Mouse (Mus musculus) CH12.LX (cell line): ENCODE results near the gene Btf3l4. TPM values are rescaled to one million over a fixed set of nuclear protein-coding genes. Genes with fewer than 3 reads are reported as not detected.

Experiments used
- DNase-seq: peaks from one replicate; pipeline ENCODE4 v3.0.0-alpha.2; 2013; ENCODE audit errors: extremely low read depth
- H3K27ac ChIP-seq: 2 replicates; pipeline ENCODE4 v1.5.1; 2012; ENCODE audit warnings: low read depth, mild to moderate bottlenecking, control low read depth, moderate library complexity; ENCODE audit not compliant: insufficient read depth
- H3K27me3 ChIP-seq: replicated peaks from 2 replicates; pipeline ENCODE3; 2012; ENCODE audit warnings: inconsistent platforms
- H3K36me3 ChIP-seq, 2 experiments: replicated peaks in 1 of 2; 2 replicates each; pipeline versions ENCODE3 to v1.6.1; 2012; ENCODE audit warnings: inconsistent platforms in 1 of 2, low read length in 1 of 2, mild to moderate bottlenecking in 1 of 2, mixed read lengths in 1 of 2, moderate library complexity in 1 of 2; ENCODE audit not compliant: control insufficient read depth in 1 of 2, insufficient read depth in 1 of 2
- H3K4me1 ChIP-seq, 2 experiments: 2 replicates each; pipeline ENCODE4 v1.6.1; 2012; ENCODE audit warnings: inconsistent platforms in 1 of 2, moderate library complexity in 1 of 2; ENCODE audit not compliant: insufficient read depth in 2 of 2, control insufficient read depth in 1 of 2
- H3K4me2 ChIP-seq: 2 replicates; pipeline ENCODE4 v1.6.1; 2012; ENCODE audit warnings: low read depth, mild to moderate bottlenecking, control low read depth; ENCODE audit not compliant: poor library complexity, insufficient read depth, severe bottlenecking
- H3K4me3 ChIP-seq, 3 experiments: fragments of 150-350 bp in 1 of 3; sonication (generic) in 1 of 3; replicated peaks in 1 of 3; 2 replicates each; pipeline versions ENCODE3 to v1.5.1; 2011 to 2012; ENCODE audit warnings: low read depth in 2 of 3, low read length in 2 of 3, mild to moderate bottlenecking in 2 of 3, moderate library complexity in 2 of 3, control low read depth in 1 of 3, improper control_type of control experiment in 1 of 3, inconsistent platforms in 1 of 3, mixed read lengths in 1 of 3; ENCODE audit not compliant: poor library complexity in 1 of 3
- H3K79me2 ChIP-seq: replicated peaks from 2 replicates; pipeline ENCODE4 v1.6.1; 2012; ENCODE audit warnings: mild to moderate bottlenecking, moderate library complexity; ENCODE audit not compliant: control insufficient read depth, poor library complexity, insufficient read depth, severe bottlenecking; ENCODE audit errors: extremely low read depth
- H3K9ac ChIP-seq: 2 replicates; pipeline ENCODE4 v1.6.1; 2012; ENCODE audit warnings: low read depth, mild to moderate bottlenecking, control low read depth, moderate library complexity; ENCODE audit not compliant: insufficient read depth
- H3K9me3 ChIP-seq: replicated peaks from 2 replicates; pipeline ENCODE3; 2012; ENCODE audit warnings: low read length, inconsistent platforms, mixed read lengths
- BHLHE40 ChIP-seq: IDR thresholded peaks from 2 replicates; pipeline ENCODE4 v1.6.1; 2011; ENCODE audit warnings: mild to moderate bottlenecking, low read depth, low read length, improper control_type of control experiment
- CTCF ChIP-seq, 2 experiments: IDR thresholded peaks in 1 of 2; conservative IDR thresholded peaks in 1 of 2; 2 replicates each; pipeline ENCODE4 v1.5.1; 2011 to 2012; ENCODE audit warnings: low read depth in 2 of 2, low read length in 2 of 2, improper control_type of control experiment in 1 of 2, inconsistent platforms in 1 of 2, mild to moderate bottlenecking in 1 of 2, moderate library complexity in 1 of 2
- ETS1 ChIP-seq: conservative IDR thresholded peaks from 2 replicates; pipeline ENCODE4 v1.6.1; 2012; ENCODE audit warnings: low read depth, mild to moderate bottlenecking, inconsistent platforms, low read length, improper control_type of control experiment, moderate library complexity
- IRF4 ChIP-seq: IDR thresholded peaks from 2 replicates; pipeline ENCODE4 v1.6.1; 2014; ENCODE audit warnings: low read depth, mild to moderate bottlenecking, inconsistent platforms, low read length, improper control_type of control experiment
- JUN ChIP-seq: IDR thresholded peaks from 2 replicates; pipeline ENCODE4 v1.6.1; 2011; ENCODE audit warnings: low read depth, mild to moderate bottlenecking, low read length, improper control_type of control experiment, moderate library complexity; ENCODE audit not compliant: insufficient read depth
- JUND ChIP-seq: conservative IDR thresholded peaks from 2 replicates; pipeline ENCODE4 v1.6.1; 2011; ENCODE audit warnings: low read depth, low read length, improper control_type of control experiment
- MAFK ChIP-seq: IDR thresholded peaks from 2 replicates; pipeline ENCODE4 v1.6.1; 2011; ENCODE audit warnings: low read length, improper control_type of control experiment; ENCODE audit not compliant: insufficient replicate concordance
- MAZ ChIP-seq: IDR thresholded peaks from 2 replicates; pipeline ENCODE4 v1.6.1; 2012; ENCODE audit warnings: low read depth, mild to moderate bottlenecking, inconsistent platforms, low read length, improper control_type of control experiment, moderate library complexity
- MXI1 ChIP-seq: IDR thresholded peaks from 2 replicates; pipeline ENCODE4 v1.6.1; 2011; ENCODE audit warnings: mild to moderate bottlenecking, low read depth, low read length, improper control_type of control experiment
- MYC ChIP-seq: IDR thresholded peaks from 2 replicates; pipeline ENCODE4 v1.6.1; 2011; ENCODE audit warnings: low read depth, mild to moderate bottlenecking, improper control_type of control experiment, low read length
- RCOR1 ChIP-seq: conservative IDR thresholded peaks from 2 replicates; pipeline ENCODE4 v1.6.1; 2012; ENCODE audit warnings: low read depth, mild to moderate bottlenecking, inconsistent platforms, low read length, improper control_type of control experiment
- USF1 ChIP-seq: IDR thresholded peaks from 2 replicates; pipeline ENCODE4 v1.6.1; 2014; ENCODE audit warnings: low read depth, mild to moderate bottlenecking, inconsistent platforms, low read length, improper control_type of control experiment
- USF2 ChIP-seq: conservative IDR thresholded peaks from 2 replicates; pipeline ENCODE4 v1.6.1; 2011; ENCODE audit warnings: low read depth, low read length, improper control_type of control experiment
- ZKSCAN1 ChIP-seq: IDR thresholded peaks from 2 replicates; pipeline ENCODE4 v1.6.1; 2012; ENCODE audit warnings: low read depth, inconsistent platforms, low read length, improper control_type of control experiment, borderline replicate concordance
- ZMIZ1 ChIP-seq: IDR thresholded peaks from 2 replicates; pipeline ENCODE4 v1.6.1; 2012; ENCODE audit warnings: low read depth, mild to moderate bottlenecking, inconsistent platforms, low read length, improper control_type of control experiment
- ZNF384 ChIP-seq: IDR thresholded peaks from 2 replicates; pipeline ENCODE4 v1.6.1; 2012; ENCODE audit warnings: low read depth, low read length, improper control_type of control experiment, inconsistent platforms
- dilution Hi-C: fragments of 300-500 bp; cut with MboI; formaldehyde crosslinking; loops from 2 replicates; pipeline ENCODE4 v1.14.3; 2020; ENCODE audit warnings: low sequenced_read_pairs; ENCODE audit not compliant: extremely low pct_unique_long_range_greater_than_20kb, extremely low pct_ligation_motif_present
- in situ Hi-C: fragments of 300-500 bp; cut with MboI; formaldehyde crosslinking; loops from 3 replicates; pipeline ENCODE4 v1.14.3; 2019; ENCODE audit warnings: low sequenced_read_pairs, low pct_ligation_motif_present, low pct_unique_long_range_greater_than_20kb, mixed read lengths
- polyA plus RNA-seq: library from polyadenylated mRNA; unstranded; fragments of >175 nt; gene quantifications from 2 replicates; pipeline ENCODE4 v1.2.1, GENCODE M21; 2012; ENCODE audit warnings: low read depth; ENCODE audit not compliant: insufficient read length
- total RNA-seq, 2 experiments: library from RNA; depleted of rRNA; stranded (reverse); fragments of 300-350 nt in 1 of 2; fragments of >200 nt in 1 of 2; gene quantifications; 2 replicates each; pipeline ENCODE4 v1.2.3; 2012 to 2014

The Btf3l4 gene
- total and polyA plus RNA-seq, 3 experiments: 33.3 to 67.6 (median 52.7) TPM

GRCm38 (mm10) chr4:108835496-108835895 lies 2.1 kb upstream of the Btf3l4 start:
- no peaks in the 10 kb centered on the region for H3K27me3 ChIP-seq
- in situ Hi-C loops: no loop called here
- peaks cover 0 to 21% of the 10 kb centered on the region in 2 experiments for H3K36me3 ChIP-seq
- H3K27ac ChIP-seq: no peak overlapping the region
- peak overlapping the region; percentile 83 for H3K4me2 ChIP-seq
- TF ChIP-seq BHLHE40 (no peak), ZNF384 (no peak), USF2 (no peak), MXI1 (no peak), JUN (no peak), MAZ (no peak), ZKSCAN1 (no peak), RCOR1 (no peak), CTCF (conservative IDR thresholded peaks at IDR 0.05 in 1 of 2, IDR thresholded peaks at IDR 0.05 in 1 of 2; ENCODE audit: low read depth in 2 of 2, low read length in 2 of 2) (no peak), IRF4 (no peak), ETS1 (no peak), MAFK (no peak), MYC (no peak), JUND (no peak)
- peaks cover 0 to 38% of the 10 kb centered on the region in 2 experiments; a peak in 2 of 4 replicates for H3K4me1 ChIP-seq
- H3K79me2 ChIP-seq: peaks cover 45% of the 10 kb centered on the region
- peak overlapping the region; percentile 98 for H3K9ac ChIP-seq
- dilution Hi-C loops: no loop called here
- H3K9me3 ChIP-seq: no peaks in the 10 kb centered on the region
- H3K4me3 ChIP-seq: peak overlapping the region; percentile 72 to 83 (median 76)
- peak; percentile 29 for DNase-seq

GRCm38 (mm10) chr4:108834971-108835311 lies 1.5 kb upstream of the Btf3l4 start:
- dilution Hi-C loops: no loop called here
- H3K79me2 ChIP-seq: peaks cover 47% of the 10 kb centered on the region
- in situ Hi-C loops: no loop called here
- peaks cover 0 to 42% of the 10 kb centered on the region in 2 experiments; a peak in 2 of 4 replicates for H3K4me1 ChIP-seq
- no peak for DNase-seq
- H3K9ac ChIP-seq: peak overlapping the region; percentile 98
- peaks cover 4 to 22% of the 10 kb centered on the region in 2 experiments for H3K36me3 ChIP-seq
- H3K27me3 ChIP-seq: no peaks in the 10 kb centered on the region
- H3K4me2 ChIP-seq: peak overlapping the region; percentile 83
- TF ChIP-seq ZMIZ1 (no peak), CTCF (conservative IDR thresholded peaks at IDR 0.05 in 1 of 2, IDR thresholded peaks at IDR 0.05 in 1 of 2; ENCODE audit: low read depth in 2 of 2, low read length in 2 of 2) (0 out of 4 replicates have a peak, but pooled peaks of 1 of the 2 experiments have one; percentile 3), USF1 (no peak)
- peak overlapping the region; percentile 98; the same call in 1 of the 2 replicates for H3K27ac ChIP-seq
- peak overlapping the region; percentile 72 to 83 (median 76) for H3K4me3 ChIP-seq
- no peaks in the 10 kb centered on the region for H3K9me3 ChIP-seq
